Mouse (Mus musculus) 3134 (cell line): Measurements from ENCODE around the gene Tex35.
A peak's percentile ranks its signal among the peaks of the same experiment; 100 is the strongest.

ENCODE experiments used
- DNase-seq: peaks from one replicate; pipeline ENCODE4 v3.0.0-alpha.2; 2011; ENCODE audit warnings: low spot score; ENCODE audit not compliant: insufficient read length; ENCODE audit errors: extremely low read depth

Gene Tex35

DNA sequence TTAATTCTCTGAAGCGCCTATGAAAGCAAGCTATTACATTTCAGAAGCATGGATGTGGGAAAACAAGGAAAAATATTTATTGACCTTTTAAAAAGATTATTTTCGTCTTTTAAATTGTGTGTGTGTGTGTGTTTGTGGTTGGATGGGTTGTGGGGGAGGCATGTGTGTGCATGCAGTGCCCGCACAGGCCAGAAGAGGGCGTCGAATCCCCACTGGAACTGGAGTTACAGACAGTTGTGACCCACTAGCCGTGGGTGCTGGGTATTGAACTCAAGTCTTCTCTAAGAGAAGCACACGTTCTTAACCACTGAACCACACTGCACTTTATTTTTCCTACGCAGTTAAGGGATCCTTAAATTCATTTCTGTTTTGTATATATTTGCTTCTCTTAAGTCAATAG is 26.5 kb downstream of the Tex35 start:
- peak; percentile 32 for DNase-seq

DNA sequence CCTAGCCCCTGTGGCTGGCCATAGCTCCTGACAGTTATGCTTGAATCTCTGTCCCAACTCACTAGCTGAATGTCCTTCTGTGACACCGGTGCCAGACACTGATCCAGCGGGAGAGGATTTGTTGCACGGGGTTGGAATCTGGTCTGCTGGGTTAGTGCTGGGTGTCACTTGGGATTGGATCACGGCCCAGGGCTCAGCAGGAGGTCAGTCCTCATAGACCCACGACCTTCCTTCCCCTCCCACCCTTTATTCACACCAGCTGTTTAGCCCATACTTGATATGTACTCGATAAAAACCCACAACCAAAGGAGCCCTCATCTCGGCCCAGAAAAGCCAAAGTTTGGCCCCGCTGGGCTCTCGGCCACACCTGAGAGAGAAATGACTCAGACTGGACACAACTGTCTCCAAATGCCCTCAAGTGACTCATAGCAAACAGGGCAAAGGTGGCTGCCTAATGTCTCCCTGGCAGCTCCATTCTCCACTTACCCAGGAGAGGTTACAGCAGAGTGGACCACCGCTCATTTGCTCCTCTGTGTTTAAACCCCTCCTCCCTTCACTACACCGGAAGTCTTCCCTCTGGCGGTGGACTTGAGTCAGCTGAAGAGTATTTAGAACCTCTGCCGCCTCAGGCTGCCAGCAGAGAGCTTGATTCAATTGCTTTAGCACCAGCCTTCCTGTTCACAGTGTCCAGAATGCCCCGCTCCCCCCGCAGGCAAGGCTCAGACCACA is 27.2 kb downstream of the Tex35 start:
- DNase-seq, result peak; percentile 68

DNA sequence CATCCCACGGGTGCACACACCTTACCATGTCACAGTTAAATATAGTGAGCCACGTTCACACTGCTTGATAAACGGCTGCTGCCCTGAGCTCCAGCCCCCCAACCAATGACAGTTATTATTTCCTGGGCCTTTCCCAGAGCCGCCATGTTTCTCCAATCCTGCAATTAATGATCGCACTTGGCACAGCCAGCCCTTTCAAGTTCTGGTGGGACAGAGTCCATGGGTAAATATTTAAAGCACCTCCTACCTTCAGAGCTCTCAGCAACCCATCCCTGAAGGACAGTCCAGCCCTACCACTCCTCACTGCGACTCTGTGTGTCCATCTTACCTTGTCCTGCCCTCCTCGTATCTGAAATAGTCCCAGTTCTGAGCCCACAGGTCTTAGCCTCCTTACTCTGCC is 28.4 kb downstream of the Tex35 start:
- DNase-seq, result no peak

DNA sequence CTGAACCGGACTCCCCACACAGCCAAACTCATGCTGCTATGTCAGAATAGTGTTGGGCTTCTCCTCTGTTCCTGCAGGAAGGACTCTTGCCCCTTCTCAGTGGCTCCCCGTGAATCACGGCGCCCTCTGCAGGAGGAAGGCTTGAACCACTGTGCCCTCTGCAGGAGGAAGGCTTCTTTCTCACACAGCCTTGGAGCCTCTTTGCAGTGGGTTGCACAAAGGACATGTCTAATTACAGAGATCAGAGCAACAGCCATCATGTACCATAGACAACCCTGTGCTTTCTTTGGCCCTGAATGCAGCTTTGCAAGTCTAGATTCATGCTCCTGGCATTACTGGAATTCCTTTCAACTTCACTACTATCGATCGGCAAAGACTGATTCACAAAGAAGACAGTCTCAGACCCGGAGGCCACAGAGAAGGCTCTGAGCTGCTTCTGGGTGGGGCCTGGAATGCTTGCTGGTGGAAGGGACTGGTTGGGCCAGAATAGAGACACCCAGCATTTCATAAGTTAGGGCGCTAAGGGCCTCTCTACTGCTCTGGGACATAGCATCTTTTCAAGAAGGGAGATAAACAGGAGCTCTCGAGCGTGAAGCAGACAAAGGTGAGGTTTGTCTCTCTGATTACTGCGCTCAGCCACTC is 29.0 kb downstream of the Tex35 start:
- peak; percentile 59 for DNase-seq

DNA sequence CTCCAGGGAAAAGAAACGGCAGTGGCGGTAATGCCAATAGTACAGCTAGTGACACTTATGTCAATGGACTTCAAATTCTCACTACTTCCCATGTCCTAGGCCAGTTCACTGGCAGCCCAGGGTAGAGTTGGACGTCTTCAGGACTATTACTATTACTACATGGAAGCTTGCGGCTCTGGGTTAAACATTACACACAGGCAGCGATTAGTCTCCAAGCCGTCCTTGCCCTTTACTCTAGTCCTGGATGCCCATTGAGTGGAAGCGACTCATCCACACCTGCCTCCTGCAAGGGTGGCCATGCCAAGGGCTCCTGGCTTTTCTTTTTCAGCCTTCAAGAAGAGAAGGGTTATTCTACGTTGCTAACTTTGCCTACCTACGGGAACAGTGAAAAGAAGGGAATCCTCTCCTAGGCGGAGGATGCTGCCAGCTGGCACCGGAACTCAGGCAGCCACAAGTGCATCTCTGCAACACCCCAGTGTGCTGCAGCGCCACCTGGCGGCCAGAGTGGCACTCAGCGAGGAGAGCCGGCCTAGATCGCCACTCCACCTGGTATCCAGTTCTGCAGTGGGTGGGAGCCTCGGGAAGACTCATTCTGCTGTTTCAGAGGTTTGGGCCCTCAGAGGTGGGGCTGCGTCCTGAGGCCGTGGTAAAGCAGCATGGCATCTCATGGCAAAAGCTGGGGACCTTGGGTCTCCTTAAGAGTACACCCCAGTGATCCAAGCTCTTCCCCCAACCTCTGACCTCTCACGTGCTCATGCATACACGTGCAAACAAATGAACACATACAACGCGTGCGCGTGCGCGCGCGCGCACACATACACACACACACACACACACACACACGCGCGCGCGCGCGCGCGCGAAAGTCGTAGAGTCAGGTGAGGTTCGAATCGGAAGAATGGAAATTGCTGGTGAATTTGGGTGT is 31.4 kb downstream of the Tex35 start:
- DNase-seq, result peak; percentile 75

DNA sequence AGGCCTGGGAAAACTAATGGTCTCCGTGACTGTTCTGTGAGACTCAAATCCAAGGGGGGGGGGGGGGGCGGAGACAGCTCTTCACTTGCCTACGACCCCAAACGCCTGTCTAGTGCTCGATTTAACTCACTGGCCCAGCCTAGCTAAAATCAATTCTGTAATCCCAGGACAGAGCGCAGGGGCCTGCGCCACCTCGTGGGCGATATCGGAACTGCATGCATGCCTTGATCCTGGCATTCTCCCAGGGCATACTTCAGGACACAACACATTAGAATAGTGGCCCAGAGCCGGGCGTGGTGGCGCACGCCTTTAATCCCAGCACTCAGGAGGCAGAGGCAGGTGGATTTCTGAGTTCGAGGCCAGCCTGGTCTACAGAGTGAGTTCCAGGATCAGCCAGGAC is 32.2 kb downstream of the Tex35 start:
- DNase-seq, result peak; percentile 85

DNA sequence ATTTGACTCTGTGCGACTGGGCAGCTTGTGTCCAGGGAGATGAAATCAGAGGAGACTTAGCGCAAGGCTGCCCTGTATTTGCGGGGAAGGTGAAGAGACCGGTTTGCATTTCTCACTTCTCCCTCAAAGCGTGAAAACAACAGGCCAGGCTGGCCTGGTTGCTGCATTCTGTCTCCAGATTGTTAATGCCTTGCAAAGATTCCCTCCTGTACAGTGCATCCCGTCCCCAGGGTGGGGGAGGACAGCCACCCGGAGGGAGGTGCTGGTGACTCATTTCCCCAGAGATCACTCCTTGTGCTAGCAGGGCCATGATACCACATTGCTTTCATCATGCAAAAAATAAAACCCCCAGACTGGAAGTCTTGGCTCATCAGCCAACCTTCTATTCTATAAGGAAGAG is 33.5 kb downstream of the Tex35 start:
- peak; percentile 78 for DNase-seq

DNA sequence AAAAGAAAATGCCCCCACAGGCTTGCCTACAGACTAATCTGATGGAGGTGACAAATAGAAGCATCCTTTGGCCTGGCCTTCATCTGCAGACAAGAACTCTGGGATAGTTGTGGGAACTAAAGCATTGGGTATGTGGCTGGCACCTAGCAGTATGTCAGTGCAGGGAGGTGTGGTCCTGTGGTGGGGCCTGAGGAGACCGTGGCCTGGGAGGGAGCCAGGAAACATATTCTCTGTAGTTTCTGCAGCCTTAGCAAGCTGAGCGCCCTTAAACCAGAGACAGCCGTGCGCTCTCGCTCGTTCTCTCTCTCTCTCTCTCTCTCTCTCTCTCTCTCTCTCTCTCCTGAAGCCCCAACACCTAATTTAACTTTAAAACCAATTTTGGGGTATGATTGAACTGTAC is 34.1 kb downstream of the Tex35 start:
- peak; percentile 82 for DNase-seq

DNA sequence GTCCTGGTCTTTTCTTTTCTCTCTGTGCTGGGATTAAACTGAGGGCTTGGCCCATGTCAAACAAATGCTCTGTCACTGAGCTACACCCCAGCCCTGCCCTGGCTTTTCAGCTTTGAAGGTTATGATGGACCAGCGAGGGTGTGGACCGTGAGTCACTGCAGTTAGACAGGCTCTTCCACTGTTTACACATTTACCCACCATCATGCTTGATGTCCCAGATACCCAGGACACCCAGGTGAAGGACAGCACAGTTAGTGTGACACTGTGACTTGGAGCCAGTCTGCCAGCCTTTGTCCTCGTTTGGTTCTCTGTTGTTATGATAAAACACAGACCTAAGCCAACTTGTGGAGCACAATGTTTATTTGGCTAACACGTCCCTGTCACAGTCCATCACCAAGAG is 34.9 kb downstream of the Tex35 start:
- DNase-seq, result peak; percentile 42

DNA sequence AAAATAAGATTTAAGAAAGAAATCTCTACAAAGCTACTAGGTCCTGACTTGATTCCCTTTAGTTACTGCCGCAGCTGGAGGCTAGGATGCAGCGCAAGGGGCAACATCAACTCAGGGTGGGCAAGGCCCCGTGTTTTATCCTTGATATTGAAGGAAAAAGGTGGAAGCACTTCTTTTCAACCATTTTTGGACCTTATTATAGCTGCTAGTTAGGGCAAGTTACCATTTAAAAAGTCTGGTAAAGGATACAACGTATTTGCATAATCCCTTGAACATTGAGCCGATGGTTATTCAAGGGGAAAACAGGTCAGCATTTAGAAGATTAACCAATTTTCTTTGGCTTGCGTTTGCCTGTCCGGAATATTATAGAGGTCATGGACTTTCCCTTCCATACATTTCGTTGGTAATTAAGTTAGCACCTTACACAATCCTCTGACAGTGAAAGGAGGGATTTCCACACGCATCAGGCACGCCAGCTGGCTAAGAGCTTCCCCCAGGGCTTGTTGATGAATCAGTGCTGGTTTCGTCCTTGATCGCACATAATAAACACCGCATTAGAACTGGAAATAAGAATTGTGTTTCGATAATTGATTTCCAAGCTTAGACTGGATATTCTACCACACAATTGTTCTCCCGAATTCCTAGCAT is 39.2 kb downstream of the Tex35 start:
- DNase-seq, result no peak

DNA sequence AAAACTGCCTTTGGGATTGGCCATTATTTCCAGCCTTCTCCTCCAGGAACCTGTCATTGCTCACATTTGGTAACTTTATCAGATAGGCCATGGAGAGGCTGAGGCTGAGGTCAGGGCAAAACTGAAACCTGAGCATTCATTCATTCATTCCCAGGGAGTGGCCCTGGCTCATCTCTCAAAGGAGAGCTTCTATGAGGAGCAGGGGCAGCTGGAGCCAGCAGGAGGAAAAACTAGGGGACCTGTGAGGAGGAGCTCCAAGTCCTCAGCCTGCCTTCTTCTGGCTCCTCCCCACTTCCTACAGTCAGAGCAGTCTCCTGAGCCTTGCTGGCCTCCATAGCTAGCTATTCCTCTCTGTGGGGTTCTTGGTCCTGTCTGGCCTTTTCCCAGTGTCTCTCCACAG is 40.2 kb downstream of the Tex35 start:
- no peak for DNase-seq

DNA sequence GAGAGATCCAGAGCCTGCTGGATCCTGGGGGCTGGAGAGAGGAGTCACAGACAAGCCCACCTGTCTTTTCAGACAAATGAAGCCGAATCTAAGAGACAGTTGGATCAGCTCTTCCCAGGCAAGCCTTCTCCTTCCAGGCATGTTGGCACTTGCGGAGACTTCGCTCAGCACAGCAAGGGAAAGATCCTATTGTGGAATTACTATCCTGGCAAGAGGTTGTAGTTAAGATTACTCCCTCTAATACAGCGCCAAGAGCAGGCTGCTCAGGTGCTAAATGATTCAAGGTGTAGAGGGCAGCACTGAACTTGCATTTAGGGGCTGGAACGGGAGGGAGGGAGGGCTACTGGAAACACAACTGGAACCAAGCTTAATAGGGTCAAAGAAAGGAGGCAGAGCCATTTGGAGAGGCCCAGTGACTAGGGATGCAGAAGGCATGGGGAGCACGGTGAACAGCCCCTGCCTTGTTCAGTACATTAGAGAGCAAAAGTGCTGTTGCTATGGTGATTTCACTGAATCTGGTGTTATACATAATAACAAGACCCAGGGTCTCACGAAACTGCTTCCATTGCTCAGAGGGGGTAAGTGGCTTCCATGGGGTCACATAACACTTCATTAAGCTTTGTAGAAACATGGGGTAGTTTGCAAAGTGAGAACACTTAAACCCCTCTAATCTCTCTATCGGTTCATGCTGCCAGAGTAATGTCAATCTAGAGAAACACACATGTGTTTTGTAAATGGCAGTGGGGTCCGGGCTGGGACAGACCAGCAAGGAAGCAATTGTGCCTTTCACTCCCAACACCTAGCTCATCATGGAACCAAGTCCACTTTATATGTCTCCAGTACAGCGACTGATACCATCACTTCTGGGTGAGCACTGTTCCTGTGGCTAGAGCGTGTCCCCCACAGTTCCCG is 42.4 kb downstream of the Tex35 start:
- no peak for DNase-seq

DNA sequence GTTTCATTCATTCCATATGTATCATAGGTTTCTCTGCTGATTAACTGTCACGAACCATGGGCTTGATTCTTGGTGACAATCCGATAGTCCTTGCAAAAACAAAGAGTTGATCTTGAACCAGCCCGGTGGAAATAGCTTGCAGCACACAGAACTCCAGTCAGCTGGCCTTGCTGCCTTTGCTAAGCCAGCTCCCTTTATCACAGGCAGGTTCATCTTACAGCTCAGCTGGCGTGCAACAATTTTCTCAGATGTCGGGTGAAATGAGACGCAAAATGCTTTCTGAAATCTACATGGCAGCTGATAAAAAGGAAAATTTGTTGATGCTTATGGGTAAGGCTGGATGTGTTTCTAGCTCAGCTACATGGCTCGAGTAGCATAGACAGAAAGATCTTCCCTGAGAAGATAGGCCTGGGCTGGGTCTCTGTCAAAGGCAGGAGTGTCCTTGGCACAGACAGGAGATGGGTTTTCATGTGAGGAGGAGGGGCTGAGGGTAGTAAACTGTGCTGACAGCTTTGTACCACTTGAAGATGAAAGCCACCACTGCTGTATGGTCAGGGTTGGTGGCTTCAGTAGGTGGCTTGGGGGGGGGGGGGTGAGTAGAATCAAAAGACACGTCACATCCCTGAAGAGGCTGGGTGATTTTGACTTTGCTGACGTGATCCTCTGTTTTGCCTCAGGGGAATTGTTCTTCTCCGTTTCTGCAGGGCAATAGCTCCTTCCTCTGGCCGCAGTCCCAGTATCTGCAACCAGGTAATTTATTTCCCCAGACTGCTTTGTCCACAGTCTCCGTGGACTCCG is 45.0 kb downstream of the Tex35 start:
- DNase-seq, result no peak

DNA sequence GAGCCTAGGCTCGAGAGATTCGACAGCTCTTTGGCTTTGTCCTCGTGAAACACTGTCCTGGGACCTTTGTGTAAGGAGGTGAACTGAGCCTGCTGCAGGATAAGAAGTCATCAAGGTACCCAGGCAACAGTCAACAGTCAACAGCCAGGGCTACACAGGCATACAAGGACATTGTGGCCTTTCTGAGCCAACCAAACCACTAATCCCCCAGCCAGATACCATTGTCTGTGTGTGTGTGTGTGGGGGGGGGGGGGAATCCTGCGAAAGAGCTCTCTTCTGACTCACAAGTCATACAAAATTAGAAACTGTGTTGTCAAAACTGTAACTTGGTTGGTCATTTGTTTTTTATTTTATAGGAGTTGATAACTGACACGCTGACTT is 46.0 kb downstream of the Tex35 start:
- DNase-seq, result no peak

DNA sequence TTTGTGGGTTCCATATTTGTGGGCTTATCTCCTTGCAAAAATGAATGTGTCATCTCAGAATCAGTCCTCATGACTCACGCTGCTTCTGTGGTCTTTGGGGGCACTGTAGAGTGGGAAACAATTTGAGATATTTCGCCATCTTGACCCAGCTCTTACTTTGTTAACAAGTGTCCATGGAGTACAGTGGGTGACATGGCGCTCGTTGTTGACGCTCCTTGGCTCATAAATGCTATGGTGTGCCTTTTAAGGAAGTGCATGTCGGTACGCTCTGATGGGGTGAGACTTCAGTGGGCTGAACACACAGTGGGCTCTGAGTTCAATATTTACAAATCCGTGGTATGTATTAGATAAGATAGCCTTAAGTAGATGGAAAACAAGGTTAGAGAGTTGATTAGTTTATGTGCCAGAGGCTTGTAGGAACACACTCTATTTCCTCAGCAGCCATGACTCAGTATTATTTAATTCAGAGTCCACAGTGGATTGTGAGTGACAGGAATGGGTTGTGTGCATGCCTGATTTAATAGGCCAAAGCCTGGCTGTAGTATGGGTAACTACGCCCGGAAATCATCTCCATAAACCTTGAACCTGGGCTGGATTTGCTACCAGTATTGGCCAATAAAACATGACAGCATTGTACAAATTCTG is 46.6 kb downstream of the Tex35 start:
- no peak for DNase-seq

DNA sequence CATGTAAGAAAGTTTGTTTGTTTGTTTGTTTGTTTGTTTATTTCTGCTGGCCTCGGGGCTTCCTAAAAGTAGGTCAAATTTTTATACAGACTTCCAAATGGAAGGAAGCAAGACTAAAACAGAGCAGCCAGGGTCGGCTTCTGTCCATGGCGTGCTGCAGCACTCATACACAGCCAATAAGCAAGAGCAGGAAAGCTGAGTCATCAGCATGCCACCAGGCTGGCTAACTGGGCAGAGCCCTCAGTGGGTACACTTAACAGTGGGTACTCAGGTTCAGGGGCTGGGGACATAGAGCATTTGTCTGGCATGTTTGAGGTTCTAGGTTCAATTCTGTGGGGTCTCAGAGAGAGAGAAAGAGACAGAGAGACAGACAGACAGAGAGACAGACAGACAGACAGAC is 47.3 kb downstream of the Tex35 start:
- DNase-seq, result peak; percentile 52

DNA sequence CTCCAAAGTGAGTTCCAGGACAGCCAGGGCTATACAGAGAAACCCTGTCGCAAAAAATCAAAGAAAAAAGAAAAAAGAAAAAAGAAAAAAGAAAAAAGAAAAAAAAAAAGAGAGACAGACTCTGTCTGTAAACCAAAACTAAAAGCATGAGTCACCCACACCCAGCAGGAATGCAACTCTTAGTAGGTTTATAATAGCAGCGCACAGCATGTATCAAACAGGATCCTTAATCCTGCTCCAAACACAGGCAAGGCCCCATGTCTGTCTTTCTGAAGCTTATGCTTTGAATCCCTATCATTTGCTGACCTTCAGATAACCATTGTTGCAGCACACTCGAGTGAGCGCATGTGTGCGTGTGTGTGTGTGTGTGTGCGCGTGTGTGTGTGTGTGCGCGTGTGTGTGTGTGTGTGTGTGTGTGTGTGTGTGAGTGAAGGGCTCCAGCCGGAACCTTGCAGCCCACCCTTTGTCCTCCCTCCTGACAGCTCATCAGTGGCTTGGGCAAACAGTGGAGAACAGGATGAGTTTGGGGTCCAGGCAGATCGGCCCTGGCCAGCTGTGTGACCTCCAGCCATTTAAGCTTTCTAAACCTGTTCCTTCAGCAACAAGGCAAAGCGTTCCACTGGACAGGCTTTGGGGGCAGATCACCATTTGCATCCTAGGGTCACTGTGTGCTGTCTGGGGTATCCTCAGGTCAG is 47.9 kb downstream of the Tex35 start:
- DNase-seq, result no peak

DNA sequence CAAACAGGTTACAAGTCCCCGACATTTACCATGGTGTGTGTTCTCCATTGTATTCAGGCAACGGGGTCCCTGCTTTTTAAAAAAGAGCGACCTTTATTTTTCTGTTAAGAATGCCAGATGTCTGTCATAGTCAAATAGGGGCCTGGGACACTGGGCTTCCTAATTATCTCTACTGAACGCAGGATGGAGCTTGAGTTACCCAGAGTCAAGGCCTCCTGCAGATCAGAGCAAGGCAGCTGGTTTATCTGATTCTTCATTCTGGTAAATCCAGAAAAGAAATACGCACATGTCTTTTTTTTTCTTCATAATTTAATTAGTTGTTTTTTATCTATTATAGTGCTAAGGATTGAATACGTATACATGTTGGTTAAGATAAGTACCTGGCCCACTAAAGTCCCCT is 52.6 kb downstream of the Tex35 start:
- DNase-seq, result no peak
